Mouse (Mus musculus): ENCODE measurements at regions not wholly inside any gene's neighbourhood (a gene's known extent, or its start where the extent isn't known, plus 50 kb on each side); places are given as distances from the start of the nearest gene placed in this dataset.

DNA sequence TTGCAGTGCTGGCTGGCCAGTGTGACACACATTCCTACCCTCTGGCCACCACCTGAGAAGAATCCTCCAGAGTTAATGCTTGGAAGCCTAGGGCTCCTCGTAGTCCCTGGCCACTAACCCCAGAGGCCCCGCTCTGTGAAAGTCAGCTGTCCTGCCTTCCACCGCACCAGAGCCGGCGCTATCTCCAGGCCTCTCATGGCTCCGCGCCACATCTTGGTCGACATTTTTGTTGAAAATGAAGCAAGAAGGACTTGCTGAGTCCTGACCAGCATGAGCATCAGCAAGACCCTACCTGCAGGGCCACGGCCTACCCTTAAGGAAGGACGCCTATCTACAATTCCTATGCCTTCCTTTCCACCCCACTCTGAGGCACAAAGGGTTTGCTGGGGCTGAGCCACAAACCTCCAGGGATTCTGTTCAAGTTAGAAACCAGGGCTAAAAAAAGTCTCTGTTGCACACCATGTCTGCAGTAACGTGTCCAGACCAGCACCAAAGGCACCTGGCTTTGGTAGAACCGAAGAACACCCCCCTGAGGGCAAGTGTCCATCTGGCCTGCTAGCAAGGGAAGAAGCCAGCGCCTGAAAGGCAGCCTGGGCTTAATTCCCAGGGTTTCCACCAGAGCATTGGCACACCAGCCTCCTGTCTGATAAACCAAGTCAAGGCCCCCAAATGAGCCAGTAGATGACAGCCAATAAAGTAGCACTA, 97.5 kb upstream of the Spred2 start:
- no peak overlapping the region for H3K9ac ChIP-seq
- no peak for ATAC-seq (ENCODE audit: low FRiP score)
- H3K4me2 ChIP-seq = no peak overlapping the region
- 0 out of 2 replicates have a peak, but pooled peaks cover 3% of the 10 kb centered on the region for H3K4me1 ChIP-seq
- no peaks in the 10 kb centered on the region for H3K36me3 ChIP-seq (replicated peaks)
- no peaks in the 10 kb centered on the region for H3K9me3 ChIP-seq
- WGBS = 90% methylated on average over 13 of the region's 13 CpGs
- peaks cover 10% of the 10 kb centered on the region; the same call in 1 of the 2 replicates for H3K27me3 ChIP-seq
- no peak overlapping the region for H3K27ac ChIP-seq
- H3K4me3 ChIP-seq (replicated peaks) = no peak overlapping the region

DNA sequence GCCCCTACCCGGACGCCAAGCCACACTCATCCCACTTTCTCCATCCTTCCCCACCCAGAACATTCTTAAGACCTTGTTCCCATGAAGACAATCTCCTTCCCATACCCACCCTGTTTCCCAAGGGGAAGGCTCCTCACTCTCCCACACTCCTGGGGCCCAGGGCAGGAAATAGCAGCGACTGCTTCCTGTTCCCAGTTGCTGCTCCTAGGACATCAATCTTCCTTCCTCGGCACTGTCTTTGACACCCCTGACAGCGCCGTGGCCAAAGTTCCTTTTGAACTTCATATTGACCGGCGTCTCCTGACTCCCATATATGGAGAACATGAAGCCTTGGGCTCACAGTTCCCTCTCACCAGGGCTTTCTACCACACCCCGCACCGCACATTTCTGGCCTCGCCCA, 96.2 kb upstream of the Spred2 start:
- ATAC-seq (ENCODE audit: low FRiP score) = no peak
- Histone ChIP-seq H3K4me2 (no peak overlapping the region), H3K9me3 (no peaks in the 10 kb centered on the region), H3K4me3 (replicated peaks) (no peak overlapping the region), H3K36me3 (replicated peaks) (no peaks in the 10 kb centered on the region), H3K27me3 (peaks cover 10% of the 10 kb centered on the region; the same call in 1 of the 2 replicates), H3K9ac (no peak overlapping the region), H3K4me1 (0 out of 2 replicates have a peak, but pooled peaks cover 3% of the 10 kb centered on the region), H3K27ac (no peak overlapping the region)
- WGBS = 90% methylated on average over 11 of the region's 11 CpGs

DNA sequence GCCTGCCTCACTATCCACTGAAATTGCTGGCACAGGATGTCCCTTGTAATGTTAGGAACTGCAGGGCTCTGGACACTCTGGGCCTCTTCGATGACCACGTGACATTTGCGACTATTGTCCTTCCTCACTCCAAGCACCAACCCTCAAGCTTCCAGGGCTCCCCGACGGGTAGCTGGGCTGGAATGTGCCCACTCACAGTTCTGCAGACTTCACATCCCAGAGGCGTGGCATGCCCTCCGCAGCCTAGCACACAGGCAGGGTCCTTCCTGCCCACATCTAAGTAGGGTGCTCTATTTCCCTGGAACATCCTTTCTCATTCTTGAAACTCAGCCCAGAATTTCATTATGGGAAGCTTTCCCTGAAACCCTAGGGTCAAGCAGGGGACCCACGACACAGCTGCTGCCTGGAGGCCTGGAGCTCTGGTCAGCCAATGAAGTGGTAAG, 95.2 kb upstream of the Spred2 start:
- Histone ChIP-seq H3K27me3 (peaks cover 10% of the 10 kb centered on the region; the same call in 1 of the 2 replicates), H3K27ac (no peak overlapping the region), H3K9ac (no peak overlapping the region), H3K36me3 (replicated peaks) (no peaks in the 10 kb centered on the region), H3K4me3 (replicated peaks) (no peak overlapping the region), H3K9me3 (no peaks in the 10 kb centered on the region), H3K4me1 (0 out of 2 replicates have a peak, but pooled peaks cover 3% of the 10 kb centered on the region), H3K4me2 (no peak overlapping the region)
- 73% methylated on average over 8 of the region's 8 CpGs for WGBS
- no peak for ATAC-seq (ENCODE audit: low FRiP score)

DNA sequence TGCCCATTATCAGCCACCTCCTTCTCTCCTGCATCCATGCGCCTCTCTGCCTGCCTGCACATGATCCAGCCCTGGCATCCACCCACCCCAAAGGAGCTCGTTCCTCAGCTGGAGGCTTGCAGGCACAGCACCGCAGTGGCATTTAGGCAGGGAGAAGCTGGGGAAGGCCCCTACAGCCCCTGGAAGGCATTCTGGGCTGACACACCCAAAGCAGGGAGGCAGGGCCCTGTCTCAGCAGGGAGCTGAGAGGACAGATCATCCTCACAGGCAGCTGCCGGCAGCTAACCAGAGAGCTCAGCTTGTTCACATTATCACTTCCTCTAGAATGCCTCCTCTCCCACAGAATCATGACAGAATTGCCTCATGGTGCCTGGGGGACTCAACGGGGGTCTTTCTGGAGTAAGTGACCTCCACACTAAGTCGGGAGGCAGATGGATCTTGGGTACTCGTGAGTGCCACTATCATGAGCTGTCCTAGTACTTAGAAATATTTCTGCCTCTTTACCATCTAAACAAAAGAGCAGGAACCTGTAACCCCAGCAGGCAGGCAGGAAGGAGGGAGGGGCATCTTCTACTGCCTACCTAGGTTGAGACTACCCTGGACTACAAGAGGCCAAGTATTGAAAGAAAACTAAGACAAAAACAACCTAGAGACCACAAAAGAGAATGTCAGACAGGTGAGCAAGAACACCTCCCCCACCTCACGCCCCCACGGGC, 94.5 kb upstream of the Spred2 start:
- no peaks in the 10 kb centered on the region for H3K9me3 ChIP-seq
- H3K27ac ChIP-seq = no peak overlapping the region
- no peak overlapping the region for H3K4me3 ChIP-seq (replicated peaks)
- H3K9ac ChIP-seq = no peak overlapping the region
- H3K4me2 ChIP-seq = no peak overlapping the region
- H3K4me1 ChIP-seq = peaks cover 6% of the 10 kb centered on the region; the same call in 1 of the 2 replicates
- WGBS = 32% methylated on average over 9 of the region's 9 CpGs
- no peak for ATAC-seq (ENCODE audit: low FRiP score)
- H3K27me3 ChIP-seq = peaks cover 10% of the 10 kb centered on the region; the same call in 1 of the 2 replicates
- H3K36me3 ChIP-seq (replicated peaks) = no peaks in the 10 kb centered on the region

DNA sequence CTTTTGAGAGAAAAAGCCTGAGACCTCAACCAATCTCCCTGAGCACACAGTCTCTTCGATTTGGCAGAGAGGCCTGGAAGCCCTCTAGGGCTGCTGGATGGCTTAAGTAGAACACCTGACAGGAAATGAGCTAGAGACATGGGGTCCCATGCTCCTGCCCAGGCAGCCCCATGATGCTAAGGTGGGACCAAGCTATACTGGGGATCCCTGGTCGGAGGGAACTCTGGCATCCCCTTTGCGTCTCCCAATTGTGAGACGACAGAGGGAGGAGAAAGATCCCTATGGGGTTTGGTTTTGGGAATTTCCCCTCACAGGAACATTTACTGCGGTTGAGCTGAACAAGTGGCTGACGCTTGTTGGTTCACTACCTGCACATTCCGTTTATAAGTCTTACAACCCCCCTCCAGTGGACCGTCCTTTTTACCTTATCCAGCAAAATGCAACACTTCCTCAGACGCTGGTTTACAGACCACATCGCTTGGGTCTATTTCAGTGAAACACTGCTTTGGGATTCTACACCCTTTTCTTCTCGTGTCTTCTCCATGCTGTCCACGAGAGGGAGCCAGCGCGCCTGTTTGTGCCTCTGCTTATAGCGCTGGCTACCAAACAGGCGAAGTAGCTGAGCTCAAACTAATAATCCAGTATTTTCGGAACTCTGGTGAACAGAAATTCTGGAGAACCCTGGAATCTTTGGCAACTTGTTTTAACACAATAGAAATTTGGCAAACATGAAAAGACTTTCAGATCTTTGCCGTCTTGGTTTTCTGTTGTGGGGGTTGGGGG, 93.7 kb upstream of the Spred2 start:
- H3K4me2 ChIP-seq = no peak overlapping the region; the same call in 1 of the 2 replicates
- peak; percentile 66 for ATAC-seq (ENCODE audit: low FRiP score)
- no peak overlapping the region for H3K9ac ChIP-seq
- H3K4me3 ChIP-seq (replicated peaks) = no peak overlapping the region
- no peak overlapping the region for H3K27ac ChIP-seq
- peaks cover 13% of the 10 kb centered on the region; the same call in 1 of the 2 replicates for H3K4me1 ChIP-seq
- no peaks in the 10 kb centered on the region for H3K9me3 ChIP-seq
- H3K36me3 ChIP-seq (replicated peaks) = no peaks in the 10 kb centered on the region
- peaks cover 10% of the 10 kb centered on the region; the same call in 1 of the 2 replicates for H3K27me3 ChIP-seq
- 22% methylated on average over 18 of the region's 18 CpGs for whole genome bisulfite sequencing

DNA sequence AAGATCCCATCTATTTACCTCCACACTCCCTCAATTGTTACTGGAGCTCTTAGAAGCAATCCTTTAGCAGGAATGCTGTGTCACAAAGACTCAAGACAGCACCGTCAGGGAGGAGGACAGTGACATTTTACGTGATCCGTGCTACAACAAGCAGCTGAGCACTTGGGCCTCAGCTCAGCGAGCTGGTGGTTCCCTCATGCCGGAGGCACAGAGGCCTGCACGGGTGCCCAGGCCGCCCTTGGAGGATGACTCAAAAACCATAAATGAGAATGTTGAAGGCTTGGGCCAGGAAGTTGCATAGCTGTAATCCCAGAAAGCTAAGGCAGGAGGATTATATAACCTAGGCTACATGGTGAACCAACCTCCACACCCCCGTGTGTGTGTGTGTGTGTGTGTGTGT, 89.6 kb upstream of the Spred2 start:
- no peak for ATAC-seq (ENCODE audit: low FRiP score)
- H3K4me3 ChIP-seq (replicated peaks) = no peak overlapping the region
- H3K27ac ChIP-seq = no peak overlapping the region
- H3K4me2 ChIP-seq = no peak overlapping the region
- no peaks in the 10 kb centered on the region for H3K9me3 ChIP-seq
- peaks cover 13% of the 10 kb centered on the region; the same call in 1 of the 2 replicates for H3K4me1 ChIP-seq
- no peak overlapping the region for H3K9ac ChIP-seq
- H3K27me3 ChIP-seq = 0 out of 2 replicates have a peak, but pooled peaks cover 3% of the 10 kb centered on the region
- H3K36me3 ChIP-seq (replicated peaks) = no peaks in the 10 kb centered on the region
- whole genome bisulfite sequencing = 71% methylated on average over 8 of the region's 8 CpGs

DNA sequence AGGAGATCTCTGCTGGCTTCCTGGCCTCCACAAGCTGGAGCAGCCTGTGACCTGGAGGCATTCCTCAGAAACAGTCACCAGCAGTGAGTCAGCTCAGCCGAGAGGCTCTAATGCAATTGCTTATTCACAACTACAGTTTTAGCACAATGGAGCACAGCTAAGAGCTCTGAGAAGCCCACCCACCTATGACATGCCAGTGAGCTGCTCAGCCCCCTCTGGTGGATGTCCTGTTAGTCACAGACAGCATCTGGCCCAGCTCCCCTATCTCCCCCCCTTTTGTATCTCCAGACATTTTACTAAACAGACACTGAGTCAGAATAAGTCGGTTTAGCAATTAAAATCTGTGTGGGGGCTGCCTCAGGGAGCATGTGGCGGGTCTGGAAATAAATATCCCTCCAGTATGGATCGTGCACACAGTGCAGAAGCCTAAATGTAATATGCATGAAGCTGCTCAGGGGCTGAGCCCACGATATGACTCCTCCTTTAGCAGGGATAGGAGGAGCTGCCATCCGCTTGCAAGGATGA, 88.9 kb upstream of the Spred2 start:
- Histone ChIP-seq H3K4me2 (no peak overlapping the region), H3K27me3 (no peaks in the 10 kb centered on the region), H3K9me3 (no peaks in the 10 kb centered on the region), H3K9ac (no peak overlapping the region), H3K36me3 (replicated peaks) (no peaks in the 10 kb centered on the region), H3K4me3 (replicated peaks) (no peak overlapping the region), H3K27ac (peak overlapping the region; percentile 63; the same call in 1 of the 2 replicates), H3K4me1 (peaks cover 12% of the 10 kb centered on the region; the same call in 1 of the 2 replicates)
- WGBS = 33% methylated on average over 6 of the region's 6 CpGs
- peak; percentile 84 for ATAC-seq (ENCODE audit: low FRiP score)

DNA sequence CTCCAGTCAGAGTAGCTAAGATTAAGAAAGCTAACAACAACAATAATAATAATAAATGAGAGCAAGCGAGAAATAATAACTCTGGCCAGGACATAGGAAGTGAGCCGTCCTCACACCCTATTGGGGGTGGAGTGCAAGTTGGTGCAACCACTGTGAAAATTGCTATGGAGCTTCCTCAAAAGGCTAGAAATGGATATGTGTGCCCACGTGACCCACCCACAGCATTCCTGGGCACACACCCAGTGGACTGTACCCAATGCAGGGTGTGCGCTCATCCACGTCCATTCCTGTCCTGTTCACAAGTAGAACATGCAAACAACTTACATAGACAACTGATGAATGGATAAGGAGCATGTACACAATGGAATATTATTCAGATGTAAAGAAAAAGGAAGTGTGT, 85.2 kb upstream of the Spred2 start:
- WGBS = 92% methylated on average over 5 of the region's 5 CpGs
- Histone ChIP-seq H3K27me3 (no peaks in the 10 kb centered on the region), H3K4me1 (peaks cover 12% of the 10 kb centered on the region; the same call in 1 of the 2 replicates), H3K36me3 (replicated peaks) (no peaks in the 10 kb centered on the region), H3K9me3 (no peaks in the 10 kb centered on the region), H3K4me2 (no peak overlapping the region), H3K27ac (no peak overlapping the region), H3K9ac (no peak overlapping the region), H3K4me3 (replicated peaks) (no peak overlapping the region)
- no peak for ATAC-seq (ENCODE audit: low FRiP score)

DNA sequence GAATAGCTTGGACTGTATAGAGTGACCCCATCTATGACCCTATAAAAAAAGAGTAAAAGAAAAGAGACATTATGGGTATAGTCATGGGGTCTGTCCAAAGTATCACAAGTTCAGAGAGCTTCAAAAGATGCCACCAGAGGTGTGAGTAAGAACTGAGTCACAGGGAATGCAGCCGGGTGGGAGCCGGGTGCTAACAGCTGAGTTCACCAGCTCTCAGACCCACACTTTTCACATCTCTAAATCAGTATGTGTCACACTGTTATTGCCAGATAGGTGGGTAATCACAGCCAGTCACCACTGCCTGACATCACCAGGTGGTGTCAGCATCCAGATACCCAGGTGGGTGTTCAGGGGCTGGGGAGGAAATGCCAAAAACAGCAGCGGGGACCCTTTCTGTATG, 81.1 kb upstream of the Spred2 start:
- H3K36me3 ChIP-seq (replicated peaks) = no peaks in the 10 kb centered on the region
- H3K9ac ChIP-seq = no peak overlapping the region
- no peak for ATAC-seq (ENCODE audit: low FRiP score)
- no peak overlapping the region for H3K27ac ChIP-seq
- no peaks in the 10 kb centered on the region for H3K27me3 ChIP-seq
- no peaks in the 10 kb centered on the region for H3K4me1 ChIP-seq
- 96% methylated on average over 3 of the region's 3 CpGs for WGBS
- no peak overlapping the region for H3K4me3 ChIP-seq (replicated peaks)
- no peak overlapping the region for H3K4me2 ChIP-seq
- no peaks in the 10 kb centered on the region for H3K9me3 ChIP-seq

DNA sequence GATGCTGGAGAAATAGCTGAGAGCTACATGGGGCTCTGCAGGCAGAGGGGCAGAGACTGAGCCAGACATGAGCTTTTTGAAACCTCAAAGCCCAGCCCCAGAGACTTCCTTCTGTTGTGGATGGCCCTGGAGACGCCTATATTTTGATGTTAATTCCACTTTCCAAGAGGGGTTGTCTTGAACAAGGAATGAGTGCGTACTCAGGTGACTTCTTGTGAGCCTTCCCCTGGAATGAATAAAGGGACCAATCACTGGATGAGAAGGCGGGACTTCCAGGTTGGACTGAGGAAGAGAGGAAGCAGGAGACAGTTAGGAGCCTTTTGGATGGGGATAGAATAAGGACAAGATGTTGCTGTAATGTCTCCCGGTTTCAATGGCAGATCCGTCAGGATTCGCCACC, 76.3 kb upstream of the Spred2 start:
- no peak overlapping the region for H3K9ac ChIP-seq
- no peaks in the 10 kb centered on the region for H3K36me3 ChIP-seq (replicated peaks)
- no peaks in the 10 kb centered on the region for H3K4me1 ChIP-seq
- ATAC-seq (ENCODE audit: low FRiP score) = no peak
- H3K27ac ChIP-seq = no peak overlapping the region
- 85% methylated on average over 6 of the region's 6 CpGs for WGBS
- H3K9me3 ChIP-seq = no peaks in the 10 kb centered on the region
- H3K4me3 ChIP-seq (replicated peaks) = no peak overlapping the region
- no peak overlapping the region for H3K4me2 ChIP-seq
- H3K27me3 ChIP-seq = no peaks in the 10 kb centered on the region

DNA sequence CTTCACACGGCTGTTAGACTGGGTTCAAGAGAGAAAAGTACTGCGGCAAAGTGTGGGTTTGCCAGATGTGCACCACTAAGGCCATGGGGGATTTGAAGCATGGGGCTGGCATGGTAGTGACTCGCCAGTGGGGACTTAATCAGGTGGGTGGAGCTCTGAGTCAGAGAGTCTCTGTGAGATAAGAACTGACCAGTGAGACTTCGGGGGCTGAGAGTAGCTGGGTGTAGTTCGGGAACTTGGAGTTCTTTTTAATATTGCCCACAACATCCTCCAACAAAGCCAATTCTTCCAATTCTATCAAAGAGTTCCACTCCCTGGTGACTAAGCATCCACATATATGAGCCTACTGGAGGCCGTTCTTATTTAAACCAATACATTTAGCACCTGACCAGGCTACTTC, 75.8 kb upstream of the Spred2 start:
- Histone ChIP-seq H3K27me3 (no peaks in the 10 kb centered on the region), H3K4me2 (no peak overlapping the region), H3K4me3 (replicated peaks) (no peak overlapping the region), H3K9me3 (no peaks in the 10 kb centered on the region), H3K36me3 (replicated peaks) (no peaks in the 10 kb centered on the region), H3K4me1 (no peaks in the 10 kb centered on the region), H3K27ac (no peak overlapping the region), H3K9ac (no peak overlapping the region)
- 88% methylated on average over 6 of the region's 6 CpGs for WGBS
- ATAC-seq (ENCODE audit: low FRiP score) = no peak

DNA sequence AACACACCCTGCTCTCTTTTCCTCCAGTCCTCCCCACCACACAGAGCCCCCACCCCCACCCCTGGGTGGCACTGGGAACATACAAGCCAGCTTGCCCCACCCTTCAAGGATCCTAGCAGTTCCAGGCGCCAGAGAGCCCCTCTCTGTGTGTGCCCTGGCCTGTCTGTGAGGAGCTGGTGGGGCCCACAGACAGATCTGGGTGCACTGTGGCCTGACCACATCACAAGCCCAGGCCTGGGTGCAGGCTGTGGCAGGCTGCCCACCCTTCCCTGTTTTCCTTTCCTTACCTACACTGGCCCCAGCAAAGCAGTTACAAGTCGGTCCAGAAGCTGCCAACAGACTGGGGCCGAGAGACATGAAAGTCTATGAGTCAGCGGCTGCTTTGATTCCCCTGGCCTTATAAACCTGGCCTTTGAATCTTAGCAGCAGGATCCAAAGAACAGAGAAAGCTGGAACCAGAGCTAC, 74.8 kb upstream of the Spred2 start:
- Histone ChIP-seq H3K4me2 (no peak overlapping the region), H3K4me1 (no peaks in the 10 kb centered on the region), H3K36me3 (replicated peaks) (no peaks in the 10 kb centered on the region), H3K27me3 (no peaks in the 10 kb centered on the region), H3K27ac (no peak overlapping the region), H3K9me3 (no peaks in the 10 kb centered on the region), H3K4me3 (replicated peaks) (no peak overlapping the region), H3K9ac (no peak overlapping the region)
- 51% methylated on average over 4 of the region's 4 CpGs for WGBS
- ATAC-seq (ENCODE audit: low FRiP score) = no peak

Data from forebrain, embryonic 12.5 days (tissue).